Mouse (Mus musculus) liver, adult 2 months (tissue): Measurements from ENCODE around the gene Txnip.

ENCODE experiments used
- CTCF ChIP-seq: fragments of 200-500 bp; IDR thresholded peaks from 2 replicates; pipeline ENCODE4 v1.5.1; 2011; ENCODE audit warnings: low read depth, low read length, control low read depth
- POLR2A ChIP-seq: fragments of 200-500 bp; IDR thresholded peaks from 2 replicates; pipeline ENCODE4 v1.6.1; 2011; ENCODE audit warnings: low read length, control low read depth; ENCODE audit not compliant: insufficient read depth; ENCODE audit errors: extremely low read depth

- TF ChIP-seq CTCF (no peak), POLR2A (no peak)
These were observed 10.8 kb downstream of the Txnip start for GRCm38 (mm10) chr3:96568605-96569004.
